Mouse (Mus musculus) neural tube, embryonic 12.5 days (tissue): ENCODE data around the gene Sema5b. TPM values are rescaled to one million over a fixed set of nuclear protein-coding genes. Genes with fewer than 3 reads are reported as not detected.

Experiments
- ATAC-seq: fragments of 200-750 bp; cut with Nextera tagmentation; 2 replicates; pipeline ENCODE4 v1.8.0; 2017; ENCODE audit warnings: low read depth, mild to moderate bottlenecking, moderate TSS enrichment, moderate library complexity; ENCODE audit not compliant: low FRiP score
- H3K27ac ChIP-seq: fragments of 300-500 bp; sonication (generic); 2 replicates; pipeline ENCODE4 v1.5.1; 2016
- H3K27me3 ChIP-seq: fragments of 300-500 bp; sonication (generic); replicated peaks from 2 replicates; pipeline ENCODE4 v1.6.1; 2016; ENCODE audit warnings: mild to moderate bottlenecking
- H3K36me3 ChIP-seq: fragments of 300-500 bp; sonication (generic); 2 replicates; pipeline ENCODE4 v1.6.1; 2016; ENCODE audit warnings: mild to moderate bottlenecking
- H3K4me1 ChIP-seq: fragments of 300-500 bp; sonication (generic); 2 replicates; pipeline ENCODE4 v1.6.1; 2016
- H3K4me2 ChIP-seq: fragments of 300-500 bp; sonication (generic); replicated peaks from 2 replicates; pipeline ENCODE4 v1.6.1; 2016; ENCODE audit warnings: mild to moderate bottlenecking
- H3K4me3 ChIP-seq: fragments of 300-500 bp; sonication (generic); 2 replicates; pipeline ENCODE4 v1.5.1; 2016
- H3K9ac ChIP-seq: fragments of 300-500 bp; sonication (generic); 2 replicates; pipeline ENCODE4 v1.6.1; 2016; ENCODE audit warnings: mild to moderate bottlenecking
- H3K9me3 ChIP-seq: fragments of 300-500 bp; sonication (generic); 2 replicates; pipeline ENCODE4 v1.6.1; 2016; ENCODE audit warnings: mild to moderate bottlenecking
- WGBS: fragments of 180-500 bp; shearing (Covaris S2); methylation state at CpG from one replicate; pipeline ENCODE4 v1.1.7; 2016; 5-methylcytosine and 5-hydroxymethylcytosine counted together
- polyA plus RNA-seq: library from polyadenylated mRNA; unstranded; fragments of >200 nt; fragmentation: Nextera tagmentation; extraction: Ambion mirVana; gene quantifications from 2 replicates; pipeline ENCODE4 v1.2.1, GENCODE M21; 2016

Gene Sema5b
- polyA plus RNA-seq, 1 experiment from 2014 or later: 46.1 TPM

DNA sequence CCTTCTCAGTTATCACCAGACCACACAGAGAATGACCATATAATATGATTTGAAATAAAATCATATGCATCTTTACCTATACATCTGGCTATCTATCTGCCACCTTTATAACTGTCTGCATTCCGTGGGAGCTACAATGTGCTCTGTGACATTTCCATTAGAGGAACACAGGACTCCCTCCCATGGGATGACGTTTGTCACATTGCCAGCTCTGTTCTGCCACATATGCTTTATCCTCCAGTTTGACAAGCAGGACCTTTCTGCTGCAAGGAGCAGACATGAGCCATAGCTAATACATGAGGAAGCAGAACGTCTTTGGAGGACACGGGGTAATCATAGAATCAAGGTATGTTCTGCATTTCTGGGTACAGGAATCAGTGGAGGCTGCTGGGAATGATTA is 16.7 kb upstream of the Sema5b start:
- no peak for ATAC-seq
- H3K9ac ChIP-seq: no peak overlapping the region
- H3K4me3 ChIP-seq: no peak overlapping the region
- no peaks in the 10 kb centered on the region for H3K9me3 ChIP-seq
- no peaks in the 10 kb centered on the region for H3K27me3 ChIP-seq
- H3K4me2 ChIP-seq: no peak overlapping the region
- H3K36me3 ChIP-seq: no peaks in the 10 kb centered on the region
- H3K4me1 ChIP-seq: peaks cover 4% of the 10 kb centered on the region; the same call in 1 of the 2 replicates
- WGBS: 82% methylated on average over 4 of the region's 4 CpGs
- no peak overlapping the region for H3K27ac ChIP-seq

DNA sequence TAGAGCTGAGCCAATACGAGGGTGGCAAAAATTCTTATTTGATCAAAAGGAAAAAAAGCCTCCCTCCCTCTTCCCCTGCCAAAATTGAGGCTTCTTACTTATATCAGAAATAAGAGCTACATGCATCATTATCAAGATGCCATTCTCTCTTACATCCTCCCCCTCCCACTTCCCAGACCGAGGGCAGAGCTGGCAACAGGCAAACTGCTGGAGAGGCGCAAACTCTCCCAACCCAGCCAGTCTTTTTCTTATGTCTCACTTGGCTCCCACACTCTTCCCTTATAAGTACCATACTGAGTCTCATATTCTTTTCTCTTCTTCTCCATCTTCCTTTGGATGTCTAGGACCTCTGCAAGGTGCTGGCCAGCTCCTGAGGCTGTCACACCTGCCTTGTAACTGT is 6.3 kb upstream of the Sema5b start:
- H3K9ac ChIP-seq: no peak overlapping the region
- 87% methylated on average over 3 of the region's 3 CpGs for WGBS
- no peaks in the 10 kb centered on the region for H3K36me3 ChIP-seq
- H3K4me2 ChIP-seq: no peak overlapping the region
- no peak overlapping the region for H3K27ac ChIP-seq
- ATAC-seq: no peak
- 0 out of 2 replicates have a peak, but pooled peaks cover 6% of the 10 kb centered on the region for H3K27me3 ChIP-seq
- no peak overlapping the region for H3K4me3 ChIP-seq
- no peaks in the 10 kb centered on the region for H3K4me1 ChIP-seq
- H3K9me3 ChIP-seq: no peaks in the 10 kb centered on the region

DNA sequence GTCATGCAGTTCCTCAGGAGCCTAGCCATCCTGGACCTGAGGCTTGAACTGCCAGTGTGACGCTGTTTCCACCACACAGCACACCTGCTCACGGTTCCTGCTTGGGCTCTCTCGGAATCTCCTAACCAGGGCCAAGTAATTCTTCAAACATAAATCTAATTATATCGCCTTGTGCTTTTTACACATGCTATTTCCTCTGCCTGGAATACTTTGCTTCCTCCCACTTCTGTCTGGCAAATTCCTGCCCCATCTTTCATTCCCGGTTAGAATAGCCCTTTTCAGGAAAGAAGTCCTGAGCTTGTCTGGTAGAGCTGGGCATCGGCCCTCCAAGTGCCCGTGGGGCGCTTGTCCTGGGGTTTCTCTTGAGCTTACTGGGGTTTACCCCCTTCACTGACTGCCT is 3.3 kb upstream of the Sema5b start:
- 82% methylated on average over 8 of the region's 8 CpGs for WGBS
- Histone ChIP-seq H3K9me3 (no peaks in the 10 kb centered on the region), H3K27me3 (0 out of 2 replicates have a peak, but pooled peaks cover 6% of the 10 kb centered on the region), H3K27ac (no peak overlapping the region), H3K9ac (no peak overlapping the region), H3K36me3 (no peaks in the 10 kb centered on the region), H3K4me1 (peaks cover 13% of the 10 kb centered on the region; the same call in 1 of the 2 replicates), H3K4me3 (no peak overlapping the region), H3K4me2 (no peak overlapping the region)
- no peak for ATAC-seq

- ATAC-seq: no peak
- H3K4me2 ChIP-seq: no peak overlapping the region
- no peaks in the 10 kb centered on the region for H3K9me3 ChIP-seq
- 0 out of 2 replicates have a peak, but pooled peaks cover 6% of the 10 kb centered on the region for H3K27me3 ChIP-seq
- H3K27ac ChIP-seq: no peak overlapping the region
- no peak overlapping the region for H3K4me3 ChIP-seq
- no peak overlapping the region for H3K9ac ChIP-seq
- H3K4me1 ChIP-seq: peaks cover 21% of the 10 kb centered on the region; the same call in 1 of the 2 replicates
- H3K36me3 ChIP-seq: no peaks in the 10 kb centered on the region
- 54% methylated on average over 10 of the region's 10 CpGs for WGBS
Observed at GRCm38 (mm10) chr16:35539041-35539440, 1.9 kb upstream of the Sema5b start.

DNA sequence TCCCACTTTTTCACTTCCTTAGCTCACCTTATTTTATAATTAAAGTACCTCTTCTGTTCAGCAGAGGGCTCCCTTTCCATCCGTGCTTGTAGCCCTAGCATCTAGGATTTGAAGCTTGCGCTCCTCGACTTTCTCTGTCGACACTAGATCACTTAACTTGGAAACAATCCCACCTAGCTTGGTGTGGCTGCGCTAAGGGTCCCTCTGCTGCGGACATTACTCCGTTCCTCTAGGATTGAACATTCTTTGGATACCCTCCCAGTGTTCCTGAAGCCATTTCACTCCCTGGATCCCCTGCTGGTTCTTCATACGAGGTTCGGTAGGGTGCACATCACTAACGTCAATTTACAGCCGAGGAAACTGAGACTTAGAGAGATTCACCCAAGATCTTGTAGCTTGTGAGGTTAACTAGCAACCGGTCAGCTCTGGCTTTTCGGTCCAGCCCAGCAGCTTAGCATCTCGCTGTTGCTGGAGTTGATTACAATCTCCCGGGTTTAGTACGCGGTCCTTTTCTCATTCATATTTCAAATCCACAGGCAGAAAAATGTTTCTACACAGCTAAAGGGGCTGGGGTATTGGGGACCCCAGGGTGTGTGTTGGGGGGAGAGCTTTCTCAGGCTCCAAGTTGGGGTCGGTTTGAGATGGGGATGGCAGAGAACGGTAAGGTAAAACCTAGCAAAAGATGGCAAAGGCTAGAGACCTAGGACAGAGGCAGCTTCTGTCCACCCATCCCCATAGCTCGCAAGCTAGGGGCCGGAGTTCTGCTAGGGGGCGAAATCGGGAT is 420 bp upstream of the Sema5b start:
- no peaks in the 10 kb centered on the region for H3K36me3 ChIP-seq
- ATAC-seq: peak; percentile 12; the same call in 1 of the 2 replicates
- H3K4me2 ChIP-seq: peak overlapping the region; percentile 82
- H3K27ac ChIP-seq: no peak overlapping the region
- WGBS: under 1% methylated on average over 23 of the region's 23 CpGs
- no peaks in the 10 kb centered on the region for H3K9me3 ChIP-seq
- 0 out of 2 replicates have a peak, but pooled peaks cover 6% of the 10 kb centered on the region for H3K27me3 ChIP-seq
- peak overlapping the region; percentile 87; the same call in 1 of the 2 replicates for H3K9ac ChIP-seq
- peak overlapping the region; percentile 79 for H3K4me3 ChIP-seq
- peaks cover 21% of the 10 kb centered on the region; the same call in 1 of the 2 replicates for H3K4me1 ChIP-seq

GRCm38 (mm10) chr16:35541661-35542420 is 896 bp downstream of the Sema5b start:
- Histone ChIP-seq H3K9me3 (no peaks in the 10 kb centered on the region), H3K9ac (peak overlapping the region; percentile 87), H3K4me2 (peak overlapping the region; percentile 82), H3K27me3 (0 out of 2 replicates have a peak, but pooled peaks cover 2% of the 10 kb centered on the region), H3K36me3 (peaks cover 4% of the 10 kb centered on the region; the same call in 1 of the 2 replicates), H3K27ac (peak overlapping the region; percentile 66; the same call in 1 of the 2 replicates), H3K4me1 (peaks cover 21% of the 10 kb centered on the region; the same call in 1 of the 2 replicates), H3K4me3 (peak overlapping the region; percentile 79)
- WGBS: under 1% methylated on average over 52 of the region's 54 CpGs
- peak; percentile 53 for ATAC-seq

GRCm38 (mm10) chr16:35542421-35542780 is 1.5 kb downstream of the Sema5b start:
- WGBS: under 1% methylated on average over 27 of the region's 27 CpGs
- H3K27ac ChIP-seq: no peak overlapping the region; the same call in 1 of the 2 replicates

GRCm38 (mm10) chr16:35545723-35546122 is 4.8 kb downstream of the Sema5b start:
- 87% methylated on average over 4 of the region's 4 CpGs for WGBS
- ATAC-seq: no peak
- Histone ChIP-seq H3K4me3 (no peak overlapping the region), H3K4me1 (peaks cover 18% of the 10 kb centered on the region; the same call in 1 of the 2 replicates), H3K36me3 (peaks cover 9% of the 10 kb centered on the region; the same call in 1 of the 2 replicates), H3K27ac (no peak overlapping the region), H3K4me2 (no peak overlapping the region), H3K9me3 (no peaks in the 10 kb centered on the region), H3K27me3 (no peaks in the 10 kb centered on the region), H3K9ac (no peak overlapping the region)

More at GRCm38 (mm10) chr16:35542421-35542780, 1.5 kb downstream of the Sema5b start:
- Histone ChIP-seq H3K36me3 (peaks cover 4% of the 10 kb centered on the region; the same call in 1 of the 2 replicates), H3K27me3 (no peaks in the 10 kb centered on the region), H3K4me2 (peak overlapping the region; percentile 82), H3K9ac (peak overlapping the region; percentile 87), H3K4me3 (peak overlapping the region; percentile 79), H3K9me3 (no peaks in the 10 kb centered on the region), H3K4me1 (peaks cover 21% of the 10 kb centered on the region; the same call in 1 of the 2 replicates)
- ATAC-seq: no peak

- H3K36me3 ChIP-seq: peaks cover 13% of the 10 kb centered on the region; the same call in 1 of the 2 replicates
- peaks cover 7% of the 10 kb centered on the region; the same call in 1 of the 2 replicates for H3K4me1 ChIP-seq
- no peak overlapping the region for H3K4me2 ChIP-seq
- H3K9ac ChIP-seq: no peak overlapping the region
- no peak overlapping the region for H3K27ac ChIP-seq
- H3K4me3 ChIP-seq: no peak overlapping the region
- H3K27me3 ChIP-seq: no peaks in the 10 kb centered on the region
- ATAC-seq: no peak
- no peaks in the 10 kb centered on the region for H3K9me3 ChIP-seq
Observed at GRCm38 (mm10) chr16:35547966-35548365, 7.0 kb downstream of the Sema5b start.

DNA sequence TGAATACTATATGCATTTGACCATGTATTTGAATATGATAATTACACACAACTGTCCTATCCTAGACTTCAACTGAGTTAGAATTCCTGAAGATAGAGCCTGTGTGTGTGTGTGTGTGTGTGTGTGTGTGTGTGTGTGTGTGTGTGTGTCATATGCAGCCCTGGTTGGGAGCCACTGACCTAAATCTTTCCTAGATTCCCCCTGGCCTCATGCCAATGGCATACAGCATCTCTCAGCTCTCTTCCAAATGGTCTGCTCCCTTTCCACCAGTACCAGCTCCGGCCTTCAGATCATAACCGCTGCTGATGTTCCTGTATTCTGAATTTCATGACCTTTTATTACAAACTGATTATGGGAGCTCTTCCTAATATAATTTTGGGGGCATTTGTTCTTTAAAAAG is 8.4 kb downstream of the Sema5b start:
- no peaks in the 10 kb centered on the region for H3K27me3 ChIP-seq
- no peak overlapping the region for H3K4me2 ChIP-seq
- H3K36me3 ChIP-seq: peaks cover 13% of the 10 kb centered on the region; the same call in 1 of the 2 replicates
- H3K4me3 ChIP-seq: no peak overlapping the region
- H3K9ac ChIP-seq: no peak overlapping the region
- WGBS: 97% methylated on average over 2 of the region's 2 CpGs
- no peaks in the 10 kb centered on the region for H3K4me1 ChIP-seq
- H3K27ac ChIP-seq: no peak overlapping the region
- no peaks in the 10 kb centered on the region for H3K9me3 ChIP-seq
- ATAC-seq: no peak

DNA sequence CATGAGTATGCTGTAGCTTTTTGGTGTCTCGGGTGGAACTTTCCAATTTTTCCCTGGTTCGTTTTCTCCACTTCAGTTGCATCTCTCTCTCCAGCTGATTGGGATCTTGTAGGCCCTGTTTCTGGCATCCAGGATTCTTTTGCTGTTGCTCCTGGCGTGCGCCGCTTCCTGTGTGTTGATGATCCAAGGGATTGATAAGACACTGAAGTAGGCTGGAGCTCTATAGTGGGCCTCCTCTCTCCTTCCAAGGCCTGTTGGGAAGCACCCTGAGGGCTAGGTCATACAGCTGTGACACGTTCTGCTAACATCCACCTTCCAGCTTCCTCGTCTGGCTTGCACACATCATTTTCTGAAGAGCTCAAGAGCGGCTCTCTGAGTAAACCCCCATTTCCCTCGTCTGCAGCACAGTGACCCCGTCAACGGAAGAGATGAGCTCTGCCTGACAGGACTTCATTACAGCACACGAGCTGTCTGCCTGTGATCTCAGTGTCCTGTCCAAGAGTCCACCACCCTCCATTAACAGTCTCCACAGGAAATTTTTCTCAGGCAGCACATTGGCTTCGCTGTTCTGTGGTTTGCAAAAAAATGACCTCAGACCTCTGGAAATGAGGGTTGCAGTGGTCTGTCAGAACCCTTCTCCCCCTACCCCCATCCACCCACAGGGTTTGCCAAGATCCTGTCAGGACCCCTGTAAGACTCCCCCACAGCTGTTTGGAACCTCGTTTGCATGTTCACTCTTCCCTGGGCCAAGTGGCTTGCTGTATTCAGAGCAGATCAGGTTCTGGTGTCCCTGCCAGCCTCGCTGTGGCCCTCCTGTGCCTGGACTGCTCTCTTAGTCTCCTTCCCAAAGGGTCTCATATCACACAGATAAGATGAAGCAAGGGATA is 14.9 kb downstream of the Sema5b start:
- Histone ChIP-seq H3K9me3 (no peaks in the 10 kb centered on the region), H3K27me3 (no peaks in the 10 kb centered on the region), H3K4me3 (no peak overlapping the region), H3K4me2 (no peak overlapping the region), H3K9ac (no peak overlapping the region), H3K27ac (no peak overlapping the region), H3K36me3 (peaks cover 4% of the 10 kb centered on the region; the same call in 1 of the 2 replicates), H3K4me1 (peaks cover 8% of the 10 kb centered on the region; the same call in 1 of the 2 replicates)
- ATAC-seq: no peak
- 79% methylated on average over 15 of the region's 15 CpGs for WGBS
